Mouse (Mus musculus): Measurements from ENCODE around the gene Plekha7.

Gene Plekha7

GRCm38 (mm10) chr7:116252470-116252869 lies 55.7 kb downstream of the Plekha7 start:
- in situ Hi-C loops (cut with MboI, MseI), result no loop called here

GRCm38 (mm10) chr7:116251516-116251915 lies 56.7 kb downstream of the Plekha7 start:
- in situ Hi-C loops (cut with MboI, MseI), result no loop called here

- in situ Hi-C loops (cut with MboI, MseI), result loop anchor here (10.0 kb wide), 1 partner anchor 356 kb away; no protein-coding TSS in a partner anchor
Measured at GRCm38 (mm10) chr7:116248536-116248935, 59.6 kb downstream of the Plekha7 start.

GRCm38 (mm10) chr7:116247377-116247729 lies 60.8 kb downstream of the Plekha7 start:
- in situ Hi-C loops (cut with MboI, MseI), result loop anchor here (10.0 kb wide), 1 partner anchor 357 kb away; no protein-coding TSS in a partner anchor

GRCm38 (mm10) chr7:116246696-116247376 lies 61.3 kb downstream of the Plekha7 start:
- in situ Hi-C loops (cut with MboI, MseI), result loop anchor here (10.0 kb wide), 1 partner anchor 358 kb away; no protein-coding TSS in a partner anchor

GRCm38 (mm10) chr7:116245815-116246695 lies 62.1 kb downstream of the Plekha7 start:
- in situ Hi-C loops (cut with MboI, MseI), result loop anchor here (10.0 kb wide), 1 partner anchor 359 kb away; no protein-coding TSS in a partner anchor

GRCm38 (mm10) chr7:116244302-116245165 lies 63.6 kb downstream of the Plekha7 start:
- in situ Hi-C loops (cut with MboI, MseI), result loop anchor here (10.0 kb wide), 1 partner anchor 360 kb away; no protein-coding TSS in a partner anchor

- in situ Hi-C loops (cut with MboI, MseI), result loop anchor here (10.0 kb wide), 1 partner anchor 362 kb away; no protein-coding TSS in a partner anchor
Measured at GRCm38 (mm10) chr7:116242810-116243209, 65.4 kb downstream of the Plekha7 start.

- in situ Hi-C loops (cut with MboI, MseI), result loop anchor here (10.0 kb wide), 1 partner anchor 363 kb away; no protein-coding TSS in a partner anchor
Measured at GRCm38 (mm10) chr7:116241601-116242000, 66.6 kb downstream of the Plekha7 start.

GRCm38 (mm10) chr7:116240791-116241474 lies 67.2 kb downstream of the Plekha7 start:
- in situ Hi-C loops (cut with MboI, MseI), result loop anchor here (10.0 kb wide), 1 partner anchor 364 kb away; no protein-coding TSS in a partner anchor

GRCm38 (mm10) chr7:116240353-116240752 lies 67.8 kb downstream of the Plekha7 start:
- in situ Hi-C loops (cut with MboI, MseI), result loop anchor here (10.0 kb wide), 1 partner anchor 364 kb away; no protein-coding TSS in a partner anchor

- in situ Hi-C loops (cut with MboI, MseI), result no loop called here
Measured at GRCm38 (mm10) chr7:116238320-116238719, 69.9 kb downstream of the Plekha7 start.

GRCm38 (mm10) chr7:116237157-116237981 lies 70.8 kb downstream of the Plekha7 start:
- in situ Hi-C loops (cut with MboI, MseI), result no loop called here

- in situ Hi-C loops (cut with MboI, MseI), result no loop called here
Measured at GRCm38 (mm10) chr7:116236608-116237007, 71.6 kb downstream of the Plekha7 start.

- in situ Hi-C loops (cut with MboI, MseI), result no loop called here
Measured at GRCm38 (mm10) chr7:116234287-116234806, 73.8 kb downstream of the Plekha7 start.

GRCm38 (mm10) chr7:116230811-116231609 lies 77.2 kb downstream of the Plekha7 start:
- in situ Hi-C loops (cut with MboI, MseI), result no loop called here

GRCm38 (mm10) chr7:116226877-116227282 lies 81.3 kb downstream of the Plekha7 start:
- in situ Hi-C loops (cut with MboI, MseI), result no loop called here

GRCm38 (mm10) chr7:116226316-116226715 lies 81.9 kb downstream of the Plekha7 start:
- in situ Hi-C loops (cut with MboI, MseI), result no loop called here

GRCm38 (mm10) chr7:116224543-116224942 lies 83.6 kb downstream of the Plekha7 start:
- in situ Hi-C loops (cut with MboI, MseI), result no loop called here

Measured in regulatory T cell (primary cell).